Mouse (Mus musculus) liver (tissue): Measurements from ENCODE around the gene Nfu1.
A peak's percentile ranks its signal among the peaks of the same experiment; 100 is the strongest.
"Not testable (repeated sequence)": the region's sequence is repeated elsewhere in the genome, so short reads cannot be mapped to it uniquely, and the experiment has no call there.

ENCODE experiments used
- DNase-seq: peaks from one replicate; pipeline ENCODE4 v3.0.0-alpha.2; 2020; ENCODE audit warnings: mixed read lengths

Gene Nfu1

GRCm38 (mm10) chr6:87028881-87029280 is 19.8 kb downstream of the Nfu1 start:
- DNase-seq: no peak

GRCm38 (mm10) chr6:87031310-87031709 is 22.3 kb downstream of the Nfu1 start:
- not testable (repeated sequence) for DNase-seq

- DNase-seq: no peak
These were observed 23.4 kb downstream of the Nfu1 start for GRCm38 (mm10) chr6:87032401-87032800.

GRCm38 (mm10) chr6:87034395-87034794 is 25.4 kb downstream of the Nfu1 start:
- DNase-seq: no peak

GRCm38 (mm10) chr6:87037826-87038620 is 29.0 kb downstream of the Nfu1 start:
- DNase-seq: no peak

- no peak for DNase-seq
These were observed 30.1 kb downstream of the Nfu1 start for GRCm38 (mm10) chr6:87039161-87039560.

- no peak for DNase-seq
These were observed 31.9 kb downstream of the Nfu1 start for GRCm38 (mm10) chr6:87040971-87041370.

GRCm38 (mm10) chr6:87041431-87041830 is 32.4 kb downstream of the Nfu1 start:
- no peak for DNase-seq

- no peak for DNase-seq
These were observed 32.9 kb downstream of the Nfu1 start for GRCm38 (mm10) chr6:87042004-87042336.

- peak; percentile 96 for DNase-seq
These were observed 33.5 kb downstream of the Nfu1 start, which contains the start of gene Gfpt1 for GRCm38 (mm10) chr6:87042337-87043130. TSS of gene Gfpt1 (plus strand) at chr6:87042846.

- DNase-seq: no peak
These were observed 34.1 kb downstream of the Nfu1 start for GRCm38 (mm10) chr6:87043131-87043516.

- DNase-seq: no peak
These were observed 35.9 kb downstream of the Nfu1 start for GRCm38 (mm10) chr6:87044895-87045294.

- DNase-seq: no peak
These were observed 36.5 kb downstream of the Nfu1 start for GRCm38 (mm10) chr6:87045507-87045906.

- DNase-seq: not testable (repeated sequence)
These were observed 39.7 kb downstream of the Nfu1 start for GRCm38 (mm10) chr6:87048712-87049111.

GRCm38 (mm10) chr6:87051886-87052425 is 42.9 kb downstream of the Nfu1 start:
- no peak for DNase-seq

GRCm38 (mm10) chr6:87054193-87054592 is 45.2 kb downstream of the Nfu1 start:
- DNase-seq: no peak

- DNase-seq: no peak
These were observed 50.7 kb downstream of the Nfu1 start for GRCm38 (mm10) chr6:87059754-87060153.

GRCm38 (mm10) chr6:87063586-87063985 is 54.5 kb downstream of the Nfu1 start:
- DNase-seq: no peak

- no peak for DNase-seq
These were observed 59.2 kb downstream of the Nfu1 start for GRCm38 (mm10) chr6:87068209-87068608.

GRCm38 (mm10) chr6:87069195-87069900 is 60.3 kb downstream of the Nfu1 start:
- DNase-seq: no peak

GRCm38 (mm10) chr6:87070641-87071040 is 61.6 kb downstream of the Nfu1 start:
- no peak for DNase-seq

- DNase-seq: no peak
These were observed 63.7 kb downstream of the Nfu1 start for GRCm38 (mm10) chr6:87072759-87073158.

- peak; percentile 36 for DNase-seq
These were observed 66.2 kb downstream of the Nfu1 start for GRCm38 (mm10) chr6:87075092-87075685.
